Mouse (Mus musculus) mouse trophoblast stem cell (cell line): ENCODE data around the gene Prkx.

Source experiments
- in situ Hi-C, 2 experiments: fragments of 300-500 bp; cut with MseI, MboI; formaldehyde crosslinking; loops; 2 replicates in 1 of 2; 3 replicates in 1 of 2; pipeline ENCODE4 v1.15.1; 2025

Prkx gene

DNA sequence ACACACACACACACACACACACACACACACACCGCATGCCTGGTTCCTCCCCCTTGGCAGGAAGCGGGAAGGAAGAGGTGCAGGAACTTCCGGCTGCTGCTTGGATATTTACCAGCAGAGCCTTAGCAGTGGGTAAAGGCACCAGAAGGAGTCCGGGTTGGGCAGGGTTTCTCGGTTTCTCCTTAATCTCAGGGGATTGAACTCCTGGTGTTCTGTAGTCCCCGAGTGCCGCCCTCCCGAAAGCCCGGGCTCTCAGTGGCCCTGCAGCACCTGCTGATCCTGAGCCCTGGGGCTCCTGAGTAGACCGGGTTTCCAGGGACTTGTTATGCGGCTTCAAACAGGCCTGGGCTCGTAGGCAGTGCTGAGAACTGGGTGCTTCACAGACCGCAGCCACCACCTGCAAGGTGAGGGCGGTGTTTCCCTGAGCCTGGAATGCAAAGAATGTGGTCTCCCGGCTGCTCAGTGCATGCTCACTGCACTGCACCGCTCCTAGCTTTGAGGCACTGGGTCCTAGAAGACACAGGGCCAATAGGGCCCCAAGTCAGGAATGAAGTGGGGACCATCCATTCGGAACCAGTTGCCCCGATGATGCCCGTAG lies at the start of gene Prkx:
TSS of gene Prkx (minus strand) at position 41 of the 598 bp plus-strand sequence.
- in situ Hi-C loops = no loop called here

DNA sequence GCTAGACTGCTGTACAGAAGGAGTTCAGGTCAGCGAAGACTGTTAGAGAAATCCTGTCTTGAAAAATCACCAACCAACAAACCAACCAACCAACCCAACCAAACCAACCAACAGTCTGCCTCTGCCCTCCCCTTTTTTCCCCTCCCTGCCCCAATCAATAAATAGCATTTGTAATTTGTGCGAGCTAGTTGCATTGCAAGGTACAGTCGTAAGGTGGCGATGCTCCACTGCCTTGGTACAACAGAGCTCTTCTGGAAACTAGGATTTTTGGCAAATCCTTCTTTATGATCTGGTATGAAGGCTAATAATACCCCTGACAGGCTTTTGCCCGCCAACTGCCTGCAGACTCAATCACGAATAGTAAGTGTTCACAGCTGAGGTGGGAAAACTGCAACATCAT lies 16.0 kb upstream of the Prkx start:
- in situ Hi-C loops = no loop called here

DNA sequence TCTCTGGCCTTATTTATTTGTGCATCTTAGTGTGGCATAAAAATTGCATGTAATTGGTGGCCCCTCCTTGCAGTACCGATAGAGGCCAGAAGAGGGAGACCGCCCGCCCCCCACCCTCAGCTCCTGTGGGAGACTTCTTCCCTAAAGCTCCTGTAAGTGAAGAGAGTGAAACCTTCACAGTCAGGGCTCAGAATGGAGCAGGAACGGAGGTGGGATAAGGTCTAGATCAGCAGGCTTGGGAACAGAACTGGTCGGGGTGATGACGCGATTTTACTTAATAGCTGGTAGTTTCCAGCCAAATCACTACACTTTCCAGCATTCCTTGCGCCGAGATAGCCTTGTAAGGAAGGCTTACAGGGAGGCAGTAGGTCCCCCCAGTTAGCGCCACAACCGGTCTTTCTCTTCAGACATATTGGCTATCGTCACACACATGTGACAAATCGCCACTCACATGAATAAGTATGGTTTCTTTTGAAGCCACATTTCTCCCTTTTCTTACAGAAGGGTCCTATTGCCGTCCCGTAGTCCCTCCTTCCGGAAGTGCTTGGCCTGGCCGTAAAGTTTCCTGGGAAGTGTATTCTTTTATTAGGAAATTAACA lies 14.6 kb upstream of the Prkx start:
- in situ Hi-C loops = no loop called here

DNA sequence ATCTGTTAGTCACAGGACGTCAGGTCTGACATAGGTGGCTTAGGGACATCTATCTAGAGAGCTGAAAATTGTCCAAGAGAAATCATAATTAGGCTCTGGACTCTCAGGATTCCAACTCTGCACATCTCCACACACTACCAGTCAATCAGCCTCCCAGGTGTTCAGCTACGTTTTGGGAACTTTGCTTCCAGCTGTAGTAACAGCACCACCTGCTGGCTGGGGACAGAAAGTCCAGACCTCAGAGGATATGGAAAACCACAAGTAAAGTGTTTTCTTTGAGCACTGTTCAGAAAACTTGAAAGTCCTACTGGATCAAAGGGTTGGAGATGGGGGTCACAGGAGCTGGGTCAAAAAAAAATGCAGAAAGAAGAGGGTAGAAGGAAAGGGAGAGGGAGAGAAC lies 12.5 kb upstream of the Prkx start:
- in situ Hi-C loops = no loop called here

DNA sequence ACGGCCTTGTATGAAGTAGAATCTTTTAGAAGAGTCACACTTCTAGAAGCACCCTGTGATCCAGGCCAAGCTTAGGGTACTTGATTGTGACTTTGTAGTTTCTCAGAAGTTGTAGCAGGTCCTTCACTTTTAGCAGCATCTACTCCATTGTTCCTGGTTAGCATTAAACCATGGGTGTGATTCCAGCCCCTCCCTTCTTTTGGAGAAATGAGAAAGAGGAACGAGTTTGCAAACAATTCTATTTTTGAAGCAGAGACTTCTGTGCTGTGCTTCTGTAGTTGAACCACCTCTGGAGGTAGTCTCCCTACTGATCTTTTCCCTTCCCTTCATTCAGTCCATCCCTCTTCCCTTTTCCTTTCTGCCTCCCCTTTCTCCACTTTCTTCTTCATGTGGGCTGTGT lies 6.2 kb upstream of the Prkx start:
- in situ Hi-C loops = no loop called here

DNA sequence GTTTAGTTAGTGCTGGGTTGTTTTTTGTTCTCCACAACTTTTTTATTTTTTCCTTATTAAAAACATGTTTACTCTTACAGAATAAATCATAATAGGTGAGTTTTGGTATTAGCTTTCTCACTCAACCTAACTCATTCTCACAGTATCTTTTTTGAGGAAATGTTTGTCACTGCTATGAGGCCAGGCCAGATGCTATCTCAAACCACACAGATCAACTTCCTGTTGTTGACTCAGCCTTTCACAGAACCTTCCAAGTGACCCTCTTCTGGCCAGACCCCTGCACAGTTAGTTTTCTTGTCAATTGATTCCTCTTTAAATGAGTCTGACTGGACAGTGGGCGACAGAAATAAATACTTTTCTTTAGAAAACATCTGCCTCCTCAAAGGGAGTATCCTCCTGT lies 5.5 kb upstream of the Prkx start:
- in situ Hi-C loops = no loop called here

DNA sequence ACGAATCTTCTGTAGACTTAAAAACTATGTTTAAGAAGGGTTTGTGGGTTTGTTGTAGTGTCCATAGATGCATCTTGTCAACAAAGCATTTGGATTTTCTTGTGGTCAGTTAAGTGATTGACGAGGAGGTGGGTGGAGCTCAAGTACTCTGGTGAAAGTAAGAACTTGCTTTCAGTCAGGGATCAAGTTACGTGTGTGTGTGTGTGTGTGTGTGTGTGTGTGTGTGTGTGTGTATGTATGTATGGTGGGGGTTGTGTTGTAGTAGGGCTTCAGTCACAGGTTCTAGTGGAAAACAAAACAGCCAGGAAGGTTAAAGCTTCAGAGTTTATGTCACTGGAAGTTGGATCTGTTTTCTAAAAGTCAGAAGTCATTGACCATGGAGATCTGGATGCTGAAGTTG lies 3.5 kb upstream of the Prkx start:
- in situ Hi-C loops = no loop called here

DNA sequence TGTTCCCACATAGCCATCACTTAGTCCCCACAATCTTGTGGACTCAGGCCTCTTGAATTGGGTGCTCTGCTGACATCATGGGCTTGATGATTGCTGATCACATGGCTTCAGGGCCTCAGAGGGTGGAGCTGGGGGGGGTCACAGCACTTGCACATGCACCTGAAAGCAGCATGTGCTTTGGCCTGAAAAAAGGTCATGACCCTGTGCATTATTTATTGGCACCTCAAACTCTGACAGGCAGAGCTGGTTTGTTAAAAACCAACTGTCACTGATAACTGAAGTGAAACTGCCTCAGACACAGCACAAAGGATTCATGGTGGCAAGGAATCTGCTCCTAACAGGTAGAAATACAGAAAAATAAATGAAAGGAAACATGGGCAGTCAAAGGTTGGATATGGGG lies 1.7 kb upstream of the Prkx start:
- in situ Hi-C loops = no loop called here

DNA sequence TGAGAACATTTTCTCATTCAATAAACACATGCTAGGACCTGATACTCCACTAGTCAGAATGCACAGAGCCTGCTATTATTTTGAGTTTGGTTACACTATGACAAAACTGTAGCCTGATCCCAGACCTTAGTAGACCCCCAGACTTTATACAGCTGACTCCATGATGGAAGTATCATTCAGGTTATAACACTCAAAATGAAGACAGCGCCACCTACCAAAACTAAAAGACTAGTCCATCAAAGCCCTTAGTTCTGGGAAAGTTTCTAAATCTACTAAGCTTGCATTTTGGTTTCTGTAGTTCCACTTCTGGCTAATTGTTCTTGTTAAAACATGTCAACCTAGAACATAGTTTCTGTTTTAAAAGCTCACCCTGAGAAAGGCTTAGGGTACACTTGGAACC lies 838 bp upstream of the Prkx start:
- in situ Hi-C loops = no loop called here

DNA sequence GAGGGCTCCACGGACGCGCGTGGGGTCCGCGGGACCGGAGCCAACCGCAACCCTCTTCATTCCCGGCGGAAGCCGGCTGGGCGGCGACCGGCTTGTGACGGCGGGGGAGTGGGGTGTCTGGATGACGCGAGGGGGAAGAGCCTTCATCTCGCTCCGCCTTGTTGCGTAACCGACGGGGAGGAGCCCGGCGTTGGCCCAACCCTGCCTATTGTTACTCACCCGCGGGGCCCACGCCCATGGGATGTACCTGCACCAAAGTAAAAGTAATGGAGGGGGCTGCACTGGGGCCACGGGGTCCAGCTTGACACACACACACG lies 262 bp downstream of the Prkx start:
- in situ Hi-C loops = no loop called here

DNA sequence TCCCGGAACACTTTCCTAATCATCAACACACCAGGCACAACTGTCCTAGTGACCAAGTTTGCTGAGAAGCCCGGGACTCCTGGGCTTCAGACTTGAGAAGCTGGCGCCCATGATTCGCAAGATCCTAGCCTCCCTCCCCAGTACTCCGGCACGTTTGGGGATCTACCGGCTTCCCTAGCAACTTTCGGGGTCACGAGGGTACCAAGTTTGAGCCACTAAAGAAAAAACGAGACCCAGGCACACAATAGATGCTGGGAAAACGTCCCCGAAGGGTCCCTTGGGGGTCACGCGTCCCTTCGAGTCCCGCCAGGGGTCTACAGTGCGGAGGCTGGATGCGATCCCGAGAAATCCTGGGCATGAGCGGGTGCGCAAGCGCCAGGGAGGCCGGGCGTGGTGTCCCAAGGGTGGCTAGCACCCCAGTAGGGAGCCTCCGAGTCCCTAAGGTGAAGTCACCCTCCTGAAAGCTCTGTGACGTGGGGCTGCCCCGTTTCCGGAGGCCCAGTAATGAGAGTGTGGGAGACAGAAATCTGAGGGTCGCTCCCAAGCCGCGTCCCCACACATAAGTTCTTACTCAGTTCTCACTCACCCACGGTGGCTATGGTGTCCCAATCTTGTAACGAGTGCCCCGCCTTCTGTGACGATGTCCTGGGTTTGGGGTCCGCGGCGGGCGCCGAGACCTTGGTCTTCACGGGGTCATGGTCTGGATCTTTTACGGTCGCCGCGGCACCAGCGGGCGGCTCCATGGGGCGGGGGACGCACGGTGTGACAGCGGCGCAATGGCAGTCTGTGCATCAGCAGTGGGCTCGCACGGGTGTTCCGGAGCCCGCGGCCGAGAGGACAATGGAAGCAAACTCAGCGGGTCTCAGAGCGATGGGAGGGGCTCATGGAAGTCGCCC lies 868 bp downstream of the Prkx start:
- in situ Hi-C loops = no loop called here

DNA sequence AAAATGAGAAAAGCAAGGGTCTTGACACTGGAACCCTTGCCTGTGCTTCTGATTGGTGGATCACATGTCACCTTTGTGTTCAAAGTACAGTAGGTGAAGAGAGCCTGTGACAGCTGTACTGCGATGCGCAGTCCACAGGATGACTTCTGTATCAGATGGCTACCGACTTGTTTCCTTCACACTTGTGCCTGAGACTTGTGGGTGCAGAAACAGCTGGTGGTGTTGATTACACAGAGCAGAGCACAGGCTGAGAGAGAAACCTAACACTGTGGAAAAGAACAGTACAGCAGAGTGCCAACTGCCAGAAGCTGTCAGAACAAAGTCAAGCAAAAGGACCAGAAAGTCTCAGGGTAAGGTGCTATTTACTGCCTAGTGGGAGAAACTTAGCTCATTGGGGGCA lies 7.4 kb downstream of the Prkx start:
- in situ Hi-C loops = no loop called here

DNA sequence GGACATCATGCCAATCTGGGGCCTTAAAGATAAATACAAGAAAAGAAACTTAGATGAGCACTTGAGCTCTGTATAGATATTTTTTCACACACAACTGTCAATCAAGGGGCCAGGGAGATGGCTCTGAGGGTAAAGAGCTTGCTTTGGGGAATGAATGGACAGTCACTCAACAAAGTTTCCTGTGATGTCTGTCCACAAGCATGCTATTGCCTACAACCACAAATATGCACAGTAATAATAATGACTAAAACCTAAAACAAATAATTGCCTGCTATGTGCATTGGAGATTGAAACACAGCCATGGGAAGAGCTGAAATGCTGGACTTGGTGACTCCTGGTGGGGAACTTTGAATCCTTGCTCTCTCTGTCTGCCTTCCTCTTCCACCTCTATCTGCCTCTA lies 9.7 kb downstream of the Prkx start:
- in situ Hi-C loops = no loop called here

DNA sequence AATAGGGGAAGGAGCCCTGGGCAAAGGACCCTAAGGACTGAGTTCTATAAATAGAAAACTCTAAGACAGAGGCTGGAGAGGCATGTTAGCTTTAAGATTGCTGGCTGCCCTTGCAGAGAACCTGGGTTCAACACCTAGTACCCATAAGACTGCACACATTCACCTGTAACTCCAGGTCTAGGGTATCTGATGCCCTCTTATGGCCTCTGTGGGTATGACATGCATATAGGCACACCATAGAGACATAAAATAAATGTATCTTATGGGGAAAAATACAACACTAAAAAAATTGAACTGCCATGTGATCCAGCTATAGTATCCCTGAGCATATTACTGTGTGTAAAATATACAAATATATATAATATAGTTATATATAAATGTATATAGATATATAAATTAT lies 18.3 kb downstream of the Prkx start:
- in situ Hi-C loops = no loop called here

DNA sequence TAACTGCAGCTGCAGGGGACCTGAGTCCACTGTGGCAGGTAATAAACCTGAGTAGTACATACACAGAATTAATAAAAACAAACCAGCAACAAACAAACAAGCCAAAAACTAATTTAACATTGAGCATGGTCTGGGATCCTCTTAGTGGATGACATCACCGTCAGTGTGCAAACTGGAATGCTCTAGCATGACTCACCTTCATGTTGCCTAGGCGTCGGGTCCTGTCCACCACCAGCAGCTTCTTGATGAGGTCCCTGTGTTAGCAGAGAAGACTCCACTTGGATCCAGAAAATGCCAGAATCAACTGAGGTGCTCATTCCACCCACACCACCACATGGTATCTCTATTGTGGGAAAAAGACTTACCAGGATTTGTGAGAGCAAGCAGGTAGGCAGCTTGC lies 30.9 kb downstream of the Prkx start:
- in situ Hi-C loops = loop anchor here in 1 of 2 experiments (25.0 kb wide), 1 partner anchor 103 kb away; no protein-coding TSS in a partner anchor

DNA sequence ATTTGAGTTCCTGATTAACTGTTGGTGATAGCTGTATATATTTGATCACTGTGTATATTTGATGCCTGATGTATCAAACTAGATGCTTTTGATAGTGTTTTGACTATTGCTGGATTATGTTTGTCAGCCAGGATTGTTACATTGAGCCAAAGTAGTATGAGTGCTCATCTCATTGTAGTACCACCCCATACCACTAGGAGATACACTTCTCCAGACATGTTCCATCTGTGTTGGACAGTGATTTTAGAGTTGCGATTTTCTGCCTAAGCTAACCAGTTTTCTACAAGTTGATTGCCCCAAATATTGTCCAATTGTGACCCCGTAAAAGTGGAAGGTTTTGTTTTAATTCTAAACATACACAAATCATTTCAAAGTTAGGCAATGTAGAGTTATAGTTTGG lies 51.8 kb downstream of the Prkx start:
- in situ Hi-C loops = no loop called here

DNA sequence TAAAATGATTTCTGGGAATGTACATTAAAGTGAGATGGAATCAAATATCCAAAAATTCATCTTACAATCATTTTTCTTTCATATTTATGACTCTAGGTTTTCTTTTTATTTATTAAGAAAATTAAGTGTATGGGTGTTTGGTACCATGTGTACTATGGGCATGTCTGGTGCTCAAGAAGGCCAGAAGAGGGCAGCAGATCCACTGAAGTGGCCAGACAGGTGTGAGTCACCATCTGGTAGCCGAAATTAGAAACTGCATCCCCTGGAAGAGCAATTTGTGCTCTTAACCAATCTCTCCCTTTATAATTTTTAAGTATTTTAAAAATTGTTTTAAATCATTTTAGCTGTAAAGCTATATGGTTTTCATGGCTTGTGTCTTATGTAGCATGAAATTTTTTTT lies 54.7 kb downstream of the Prkx start:
- in situ Hi-C loops = no loop called here

DNA sequence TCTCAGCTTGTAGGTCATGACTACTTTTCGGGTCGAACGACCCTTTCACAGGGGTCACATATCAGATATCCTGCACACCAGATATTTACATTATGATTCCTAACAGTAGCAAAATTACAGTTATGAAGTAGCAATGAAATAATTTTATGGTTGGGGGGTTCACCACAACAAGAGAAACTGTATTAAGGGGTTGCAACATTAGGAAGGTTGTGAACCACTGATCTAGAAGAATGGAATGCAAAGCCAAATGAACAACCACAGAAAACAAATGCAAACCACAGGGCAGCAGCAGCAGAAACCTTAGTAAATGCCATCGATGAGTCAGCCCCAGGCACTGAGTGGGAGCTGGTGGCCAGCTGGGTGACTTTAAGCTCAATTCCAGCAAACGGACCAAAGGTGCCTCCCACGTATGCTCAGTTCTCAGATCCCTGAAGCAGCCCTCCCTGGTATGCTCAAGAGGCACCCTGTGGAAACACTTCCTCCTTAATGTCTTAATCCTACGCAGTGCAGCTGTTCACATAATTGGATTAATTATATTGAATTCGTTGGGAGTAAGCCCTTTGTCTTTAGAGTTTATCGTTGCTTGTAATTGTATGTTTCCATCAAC lies 62.0 kb downstream of the Prkx start:
- in situ Hi-C loops = no loop called here

DNA sequence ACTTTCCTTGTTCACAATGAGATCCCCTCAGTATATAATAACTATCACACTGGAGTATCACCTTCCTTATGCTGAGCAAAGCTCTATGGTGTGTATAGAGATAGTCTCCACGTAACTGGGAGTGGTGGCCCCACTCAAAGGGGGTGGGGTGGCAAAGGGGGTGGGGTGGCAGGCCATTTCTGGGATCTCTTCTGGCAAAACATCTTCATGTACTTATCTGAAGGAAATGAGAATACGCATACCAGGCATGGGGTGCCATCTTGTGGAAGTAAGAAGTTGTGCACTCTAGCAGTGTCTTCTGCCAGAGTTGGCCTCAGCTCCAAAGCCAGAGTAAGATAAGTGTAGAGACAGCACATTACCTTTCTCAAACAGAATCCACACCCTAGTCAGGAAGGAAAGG lies 75.8 kb downstream of the Prkx start:
- in situ Hi-C loops = no loop called here
